Mouse (Mus musculus): ENCODE measurements around the gene Fhl4.

DNA sequence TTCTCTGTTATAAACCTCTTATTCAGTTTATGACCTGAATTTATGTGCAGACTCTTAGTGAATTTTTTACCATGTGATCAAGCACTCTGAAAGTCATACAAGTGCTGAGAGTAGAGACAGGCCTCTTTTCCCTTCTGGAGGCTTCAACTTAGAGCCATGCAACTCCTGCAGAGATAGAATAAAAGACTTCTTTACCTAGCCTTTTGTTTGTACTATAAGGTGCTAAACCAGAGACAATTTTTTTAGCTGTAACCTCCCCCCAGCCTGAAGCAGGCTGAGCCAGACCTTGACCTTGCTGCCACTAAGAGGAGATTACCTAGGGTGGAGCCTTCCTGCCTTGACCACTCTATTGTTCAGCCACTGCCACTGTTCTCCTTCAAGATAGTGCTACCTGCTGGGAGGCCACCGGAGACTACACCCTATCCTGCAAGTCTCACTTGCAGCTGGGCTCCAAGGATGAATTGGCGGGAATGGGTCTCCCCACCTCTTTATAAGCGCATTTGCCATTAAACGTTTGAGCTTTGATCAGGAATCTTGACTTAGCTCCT is 30.6 kb downstream of the Fhl4 start:
- TF ChIP-seq CTCF (IDR thresholded peaks at IDR 0.05; ENCODE audit: borderline replicate concordance, insufficient read depth, low read depth, low read length) (no peak), POLR2A (IDR thresholded peaks at IDR 0.05; ENCODE audit: borderline replicate concordance, insufficient read depth, low read length) (no peak)

All from cerebellum, adult 2 months (tissue).